Mouse (Mus musculus) forebrain, embryonic 14.5 days (tissue): ENCODE data around the gene Rapgef4. TPM values are rescaled to one million over a fixed set of nuclear protein-coding genes. Genes with fewer than 3 reads are reported as not detected.

Experiments used
- ATAC-seq: fragments of 200-750 bp; cut with Nextera tagmentation; 2 replicates; pipeline ENCODE4 v1.8.0; 2017; ENCODE audit warnings: mild to moderate bottlenecking, moderate library complexity
- DNase-seq: peaks from one replicate; pipeline ENCODE4 v3.0.0-alpha.2; 2015; ENCODE audit warnings: low spot score
- H3K27ac ChIP-seq: fragments of 300-500 bp; sonication (generic); 2 replicates; pipeline ENCODE4 v1.5.1; 2014; ENCODE audit warnings: low read depth, mild to moderate bottlenecking, control low read depth, low read length, moderate library complexity
- H3K27me3 ChIP-seq: fragments of 300-500 bp; sonication (generic); replicated peaks from 2 replicates; pipeline ENCODE4 v1.6.1; 2014; ENCODE audit warnings: low read length, control low read depth, mixed read lengths; ENCODE audit not compliant: control insufficient read depth, insufficient read depth
- H3K36me3 ChIP-seq: fragments of 300-500 bp; sonication (generic); 2 replicates; pipeline ENCODE4 v1.6.1; 2014; ENCODE audit warnings: low read length, control low read depth; ENCODE audit not compliant: control insufficient read depth, insufficient read depth
- H3K4me1 ChIP-seq: fragments of 300-500 bp; sonication (generic); 2 replicates; pipeline ENCODE4 v1.6.1; 2014; ENCODE audit warnings: antibody characterized with exemption, low read length, control low read depth; ENCODE audit not compliant: control insufficient read depth, insufficient read depth
- H3K4me2 ChIP-seq: fragments of 300-500 bp; sonication (generic); 2 replicates; pipeline ENCODE4 v1.6.1; 2014; ENCODE audit warnings: mild to moderate bottlenecking, control low read depth, low read length
- H3K4me3 ChIP-seq: fragments of 300-500 bp; sonication (generic); 2 replicates; pipeline ENCODE4 v1.5.1; 2014; ENCODE audit warnings: low read depth, low read length, control low read depth
- H3K9ac ChIP-seq: fragments of 300-500 bp; sonication (generic); 2 replicates; pipeline ENCODE4 v1.6.1; 2014; ENCODE audit warnings: mild to moderate bottlenecking, low read length, control low read depth, moderate library complexity
- H3K9me3 ChIP-seq: fragments of 300-500 bp; sonication (generic); replicated peaks from 2 replicates; pipeline ENCODE4 v1.6.1; 2016; ENCODE audit warnings: low read length, control low read depth, mixed read lengths; ENCODE audit not compliant: control insufficient read depth
- WGBS: fragments of 180-500 bp; shearing (Covaris S2); extraction: QIAGEN DNeasy Blood & Tissue Kit; methylation state at CpG from one replicate; pipeline ENCODE4 v1.1.7; 2014; 5-methylcytosine and 5-hydroxymethylcytosine counted together
- polyA plus RNA-seq: library from polyadenylated mRNA; unstranded; fragments of >200 nt; fragmentation: Nextera tagmentation; extraction: Ambion mirVana; gene quantifications from 2 replicates; pipeline ENCODE4 v1.2.1, GENCODE M21; 2014

Gene Rapgef4
- polyA plus RNA-seq, 1 experiment from 2014 or later, result 6.2 TPM

DNA sequence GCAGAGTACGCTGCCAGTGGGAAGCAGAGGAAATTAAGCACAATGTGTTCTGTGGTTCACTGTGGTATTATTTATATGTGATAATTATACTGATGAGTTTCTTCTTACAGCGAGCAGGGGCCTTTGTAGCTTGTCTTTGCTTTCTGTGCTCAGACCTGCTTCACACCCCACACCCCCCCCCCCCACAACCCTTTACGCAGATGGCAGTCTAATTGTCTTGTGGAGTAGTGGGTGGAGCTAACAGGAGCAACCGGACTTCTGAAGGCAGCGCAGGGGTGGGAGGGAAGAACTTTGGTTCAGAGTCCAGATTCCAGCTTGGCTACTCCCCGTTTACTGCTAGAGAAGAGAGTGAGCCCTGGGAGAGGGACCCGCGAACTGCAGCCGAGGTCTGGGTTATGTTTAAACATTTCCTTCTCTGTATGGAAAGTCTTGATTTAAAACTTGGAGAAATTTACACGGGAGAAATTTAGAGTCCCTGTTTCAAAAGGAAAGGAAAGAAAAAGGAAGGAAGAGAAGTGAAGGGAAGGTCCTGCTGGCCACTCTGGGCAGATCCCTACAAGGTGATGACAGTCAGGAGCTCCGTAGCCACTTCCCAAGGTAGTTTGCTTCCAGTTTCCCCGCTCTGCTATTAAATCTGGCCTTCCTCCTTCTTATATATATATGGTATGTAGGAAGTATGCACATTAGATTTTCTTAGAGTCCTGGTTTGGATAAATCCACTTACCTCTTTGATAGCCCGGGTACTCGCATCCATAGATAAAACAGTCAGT, 274.0 kb downstream of the Rapgef4 start:
- no peak overlapping the region for H3K4me3 ChIP-seq
- H3K9me3 ChIP-seq, result no peaks in the 10 kb centered on the region
- H3K36me3 ChIP-seq, result no peaks in the 10 kb centered on the region
- ATAC-seq (peak; percentile 80), DNase-seq (peak; percentile 73)
- 29% methylated on average over 14 of the region's 14 CpGs for WGBS
- H3K9ac ChIP-seq, result peak overlapping the region; percentile 0
- H3K4me1 ChIP-seq, result peaks cover 15% of the 10 kb centered on the region
- H3K4me2 ChIP-seq, result peak overlapping the region; percentile 37
- H3K27ac ChIP-seq, result peak overlapping the region; percentile 23; the same call in 1 of the 2 replicates
- H3K27me3 ChIP-seq, result no peaks in the 10 kb centered on the region

DNA sequence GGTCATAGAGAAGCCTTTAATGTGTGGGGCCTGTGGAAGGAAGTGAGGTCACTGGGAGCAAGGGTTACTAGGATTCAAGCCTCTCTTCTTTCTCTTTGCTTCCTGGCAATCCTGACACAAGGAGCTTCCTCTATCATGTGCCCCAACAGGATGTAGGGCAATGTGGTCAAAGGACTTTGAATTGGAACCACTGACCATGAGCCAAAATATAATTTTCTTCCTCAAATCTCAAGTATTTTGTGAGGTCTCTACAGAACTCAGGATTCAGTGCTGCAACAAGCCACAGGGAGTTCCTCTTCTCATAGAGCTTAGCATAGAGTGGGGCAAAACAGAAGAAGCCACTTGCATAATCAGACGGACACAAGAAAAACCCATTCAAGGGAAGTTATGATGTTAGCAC, 279.7 kb downstream of the Rapgef4 start:
- no peak for DNase-seq
- H3K27me3 ChIP-seq, result no peaks in the 10 kb centered on the region
- H3K9ac ChIP-seq, result no peak overlapping the region
- H3K9me3 ChIP-seq, result no peaks in the 10 kb centered on the region
- H3K4me1 ChIP-seq, result peaks cover under 1% of the 10 kb centered on the region; the same call in 1 of the 2 replicates
- no peak overlapping the region for H3K27ac ChIP-seq
- no peaks in the 10 kb centered on the region for H3K36me3 ChIP-seq
- ATAC-seq, result no peak
- H3K4me2 ChIP-seq, result no peak overlapping the region
- no peak overlapping the region for H3K4me3 ChIP-seq
- 97% methylated on average over 1 of the region's 1 CpGs for WGBS

- WGBS, result 93% methylated on average over 6 of the region's 6 CpGs
- no peak for ATAC-seq
These were observed 281.9 kb downstream of the Rapgef4 start for GRCm38 (mm10) chr2:72262814-72263480.

DNA sequence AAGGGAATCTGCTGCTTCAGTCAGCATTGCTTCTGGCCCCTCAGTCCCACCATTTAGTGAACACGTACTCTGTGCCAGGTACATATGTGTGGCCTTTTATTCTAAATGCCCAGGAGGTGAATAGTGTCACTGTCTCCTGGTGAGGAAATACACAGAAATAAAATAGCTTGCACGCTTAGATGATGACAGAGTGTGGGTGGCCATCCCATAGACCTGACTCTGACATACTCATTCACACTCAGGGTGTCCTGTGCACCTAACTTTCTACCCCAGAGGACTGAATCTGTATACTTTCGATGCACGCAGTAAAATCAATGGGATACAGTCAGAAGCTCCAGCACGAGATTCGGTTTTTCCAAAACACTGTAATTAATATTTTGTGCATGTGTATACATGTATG, 286.4 kb downstream of the Rapgef4 start:
- Histone ChIP-seq H3K9me3 (no peaks in the 10 kb centered on the region), H3K36me3 (no peaks in the 10 kb centered on the region), H3K4me3 (no peak overlapping the region), H3K27ac (no peak overlapping the region), H3K4me1 (no peaks in the 10 kb centered on the region), H3K9ac (no peak overlapping the region), H3K4me2 (no peak overlapping the region), H3K27me3 (no peaks in the 10 kb centered on the region)
- DNase-seq, result no peak
- WGBS, result 91% methylated on average over 6 of the region's 6 CpGs
- ATAC-seq, result no peak

More at GRCm38 (mm10) chr2:72262814-72263480, 281.9 kb downstream of the Rapgef4 start:
- DNase-seq, result no peak
- Histone ChIP-seq H3K4me2 (no peak overlapping the region), H3K36me3 (no peaks in the 10 kb centered on the region), H3K9me3 (no peaks in the 10 kb centered on the region), H3K9ac (no peak overlapping the region), H3K27me3 (no peaks in the 10 kb centered on the region), H3K27ac (no peak overlapping the region), H3K4me1 (no peaks in the 10 kb centered on the region), H3K4me3 (no peak overlapping the region)

GRCm38 (mm10) chr2:72269651-72270341, 288.8 kb downstream of the Rapgef4 start:
- DNase-seq (peak; percentile 22), ATAC-seq (no peak)
- Histone ChIP-seq H3K27me3 (no peaks in the 10 kb centered on the region), H3K9me3 (no peaks in the 10 kb centered on the region), H3K27ac (no peak overlapping the region), H3K36me3 (no peaks in the 10 kb centered on the region), H3K4me1 (no peaks in the 10 kb centered on the region), H3K4me3 (no peak overlapping the region), H3K9ac (no peak overlapping the region), H3K4me2 (no peak overlapping the region)
- 73% methylated on average over 4 of the region's 4 CpGs for WGBS

- Histone ChIP-seq H3K4me3 (no peak overlapping the region), H3K9ac (no peak overlapping the region), H3K27me3 (no peaks in the 10 kb centered on the region), H3K9me3 (no peaks in the 10 kb centered on the region), H3K27ac (no peak overlapping the region), H3K4me1 (no peaks in the 10 kb centered on the region), H3K4me2 (no peak overlapping the region), H3K36me3 (no peaks in the 10 kb centered on the region)
- WGBS, result 72% methylated on average over 4 of the region's 4 CpGs
- DNase-seq (no peak), ATAC-seq (no peak)
These were observed 297.3 kb downstream of the Rapgef4 start for GRCm38 (mm10) chr2:72278247-72278873.

DNA sequence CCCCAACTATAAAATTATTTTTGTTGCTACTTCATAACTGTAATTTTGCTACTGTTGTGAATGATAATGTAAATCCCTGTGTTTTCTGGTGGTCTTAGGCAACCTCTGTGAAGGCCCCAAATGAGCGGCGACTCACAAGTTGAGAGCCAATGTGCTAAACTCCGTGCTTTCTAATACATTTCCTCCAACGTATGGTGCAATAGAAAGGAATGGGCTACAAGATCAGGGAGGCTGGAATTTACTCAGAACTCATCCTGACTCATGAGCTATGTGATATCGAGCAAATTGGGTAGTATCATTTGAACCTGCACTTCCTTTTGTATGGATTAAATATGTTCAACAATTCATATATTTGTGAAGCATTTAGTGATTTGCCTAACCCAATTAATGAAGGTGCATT, 299.5 kb downstream of the Rapgef4 start:
- no peaks in the 10 kb centered on the region; the same call in 1 of the 2 replicates for H3K27me3 ChIP-seq
- H3K4me1 ChIP-seq, result no peaks in the 10 kb centered on the region
- H3K9ac ChIP-seq, result no peak overlapping the region
- no peaks in the 10 kb centered on the region for H3K9me3 ChIP-seq
- H3K4me2 ChIP-seq, result no peak overlapping the region
- H3K4me3 ChIP-seq, result no peak overlapping the region
- 92% methylated on average over 5 of the region's 5 CpGs for WGBS
- H3K36me3 ChIP-seq, result no peaks in the 10 kb centered on the region
- no peak for ATAC-seq
- H3K27ac ChIP-seq, result no peak overlapping the region
- no peak for DNase-seq

- ATAC-seq (no peak), DNase-seq (no peak)
- H3K4me2 ChIP-seq, result no peak overlapping the region
- no peak overlapping the region for H3K27ac ChIP-seq
- WGBS, result 90% methylated on average over 14 of the region's 14 CpGs
- H3K36me3 ChIP-seq, result no peaks in the 10 kb centered on the region
- H3K9ac ChIP-seq, result no peak overlapping the region
- H3K4me1 ChIP-seq, result no peaks in the 10 kb centered on the region
- H3K9me3 ChIP-seq, result no peaks in the 10 kb centered on the region
- no peak overlapping the region for H3K4me3 ChIP-seq
- no peaks in the 10 kb centered on the region; the same call in 1 of the 2 replicates for H3K27me3 ChIP-seq
These were observed 300.9 kb downstream of the Rapgef4 start for GRCm38 (mm10) chr2:72281971-72282370.
